Mouse (Mus musculus) heart, embryonic 16.5 days (tissue): ENCODE results near the gene Galnt10. TPM values are rescaled to one million over a fixed set of nuclear protein-coding genes. Genes with fewer than 3 reads are reported as not detected.

Experiments
- ATAC-seq: fragments of 200-750 bp; cut with Nextera tagmentation; replicated peaks from 2 replicates; pipeline ENCODE4 v1.8.0; 2017; ENCODE audit warnings: moderate number of reproducible peaks; ENCODE audit not compliant: insufficient read depth, low FRiP score; ENCODE audit errors: extremely low read depth
- H3K27ac ChIP-seq: fragments of 300-500 bp; sonication (generic); 2 replicates; pipeline ENCODE4 v1.5.1; 2014; ENCODE audit warnings: mild to moderate bottlenecking, low read length, control low read depth, moderate library complexity
- H3K27me3 ChIP-seq: fragments of 300-500 bp; sonication (generic); 2 replicates; pipeline ENCODE4 v1.6.1; 2014; ENCODE audit warnings: low read length, mixed read lengths; ENCODE audit not compliant: control insufficient read depth, insufficient read depth
- H3K36me3 ChIP-seq: fragments of 300-500 bp; sonication (generic); 2 replicates; pipeline ENCODE4 v1.6.1; 2014; ENCODE audit not compliant: control insufficient read depth, insufficient read depth
- H3K4me1 ChIP-seq: fragments of 300-500 bp; sonication (generic); 2 replicates; pipeline ENCODE4 v1.6.1; 2014; ENCODE audit warnings: low read length, mixed read lengths; ENCODE audit not compliant: control insufficient read depth, insufficient read depth
- H3K4me2 ChIP-seq: fragments of 300-500 bp; sonication (generic); 2 replicates; pipeline ENCODE4 v1.6.1; 2014; ENCODE audit warnings: low read depth, mild to moderate bottlenecking, control low read depth, low read length
- H3K4me3 ChIP-seq: fragments of 300-500 bp; sonication (generic); 2 replicates; pipeline ENCODE4 v1.5.1; 2014; ENCODE audit warnings: mild to moderate bottlenecking, control low read depth, low read length
- H3K9ac ChIP-seq: fragments of 300-500 bp; sonication (generic); 2 replicates; pipeline ENCODE4 v1.6.1; 2014; ENCODE audit warnings: low read length, control low read depth
- H3K9me3 ChIP-seq: fragments of 300-500 bp; sonication (generic); replicated peaks from 2 replicates; pipeline ENCODE4 v1.6.1; 2016; ENCODE audit warnings: low read length; ENCODE audit not compliant: control insufficient read depth
- WGBS: fragments of 180-500 bp; shearing (Covaris S2); extraction: QIAGEN DNeasy Blood & Tissue Kit; methylation state at CpG from one replicate; pipeline ENCODE4 v1.1.7; 2014; 5-methylcytosine and 5-hydroxymethylcytosine counted together
- polyA plus RNA-seq: library from polyadenylated mRNA; unstranded; fragments of >200 nt; fragmentation: Nextera tagmentation; extraction: Ambion mirVana; gene quantifications from 2 replicates; pipeline ENCODE4 v1.2.1, GENCODE M21; 2015

Gene Galnt10
- polyA plus RNA-seq, 1 experiment from 2014 or later = 9.3 TPM

GRCm38 (mm10) chr11:57718081-57718480 lies 72.8 kb downstream of the Galnt10 start:
- Histone ChIP-seq H3K4me3 (no peak overlapping the region), H3K36me3 (0 out of 2 replicates have a peak, but pooled peaks cover 2% of the 10 kb centered on the region), H3K27ac (no peak overlapping the region), H3K4me2 (no peak overlapping the region), H3K4me1 (peaks cover 4% of the 10 kb centered on the region; the same call in 1 of the 2 replicates), H3K9me3 (no peaks in the 10 kb centered on the region), H3K9ac (no peak overlapping the region), H3K27me3 (no peaks in the 10 kb centered on the region)
- 90% methylated on average over 6 of the region's 6 CpGs for WGBS
- no peak for ATAC-seq

GRCm38 (mm10) chr11:57719631-57720030 lies 74.4 kb downstream of the Galnt10 start:
- Histone ChIP-seq H3K9ac (no peak overlapping the region), H3K4me3 (no peak overlapping the region), H3K4me2 (no peak overlapping the region), H3K9me3 (no peaks in the 10 kb centered on the region), H3K27ac (no peak overlapping the region), H3K27me3 (no peaks in the 10 kb centered on the region), H3K36me3 (0 out of 2 replicates have a peak, but pooled peaks cover 7% of the 10 kb centered on the region), H3K4me1 (peaks cover 4% of the 10 kb centered on the region; the same call in 1 of the 2 replicates)
- 35% methylated on average over 7 of the region's 7 CpGs for WGBS
- no peak for ATAC-seq

- ATAC-seq = no peak
- Histone ChIP-seq H3K27ac (no peak overlapping the region), H3K9me3 (no peaks in the 10 kb centered on the region), H3K9ac (no peak overlapping the region), H3K4me1 (peaks cover 4% of the 10 kb centered on the region; the same call in 1 of the 2 replicates), H3K4me2 (no peak overlapping the region), H3K27me3 (no peaks in the 10 kb centered on the region), H3K36me3 (0 out of 2 replicates have a peak, but pooled peaks cover 7% of the 10 kb centered on the region), H3K4me3 (no peak overlapping the region)
- 81% methylated on average over 6 of the region's 6 CpGs for WGBS
Observed at GRCm38 (mm10) chr11:57720076-57720475, 74.8 kb downstream of the Galnt10 start.

- no peak for ATAC-seq
- no peaks in the 10 kb centered on the region for H3K4me1 ChIP-seq
- H3K4me3 ChIP-seq = no peak overlapping the region
- WGBS = 76% methylated on average over 5 of the region's 5 CpGs
- no peak overlapping the region for H3K4me2 ChIP-seq
- H3K27ac ChIP-seq = no peak overlapping the region
- no peaks in the 10 kb centered on the region for H3K27me3 ChIP-seq
- H3K9ac ChIP-seq = no peak overlapping the region
- H3K36me3 ChIP-seq = 0 out of 2 replicates have a peak, but pooled peaks cover 7% of the 10 kb centered on the region
- H3K9me3 ChIP-seq = no peaks in the 10 kb centered on the region
Observed at GRCm38 (mm10) chr11:57724791-57725463, 79.7 kb downstream of the Galnt10 start.

- H3K4me1 ChIP-seq = no peaks in the 10 kb centered on the region
- ATAC-seq = no peak
- H3K27me3 ChIP-seq = no peaks in the 10 kb centered on the region
- no peak overlapping the region for H3K27ac ChIP-seq
- no peak overlapping the region for H3K9ac ChIP-seq
- no peak overlapping the region for H3K4me3 ChIP-seq
- H3K36me3 ChIP-seq = 0 out of 2 replicates have a peak, but pooled peaks cover 7% of the 10 kb centered on the region
- H3K4me2 ChIP-seq = no peak overlapping the region
- no peaks in the 10 kb centered on the region for H3K9me3 ChIP-seq
- WGBS = 64% methylated on average over 4 of the region's 4 CpGs
Observed at GRCm38 (mm10) chr11:57725926-57726325, 80.7 kb downstream of the Galnt10 start.

GRCm38 (mm10) chr11:57727303-57727969 lies 82.2 kb downstream of the Galnt10 start:
- Histone ChIP-seq H3K4me1 (no peaks in the 10 kb centered on the region), H3K9ac (no peak overlapping the region), H3K27ac (no peak overlapping the region), H3K27me3 (no peaks in the 10 kb centered on the region), H3K4me3 (no peak overlapping the region), H3K4me2 (no peak overlapping the region), H3K36me3 (0 out of 2 replicates have a peak, but pooled peaks cover 5% of the 10 kb centered on the region), H3K9me3 (no peaks in the 10 kb centered on the region)
- ATAC-seq = no peak
- 62% methylated on average over 9 of the region's 9 CpGs for WGBS

- no peak for ATAC-seq
- no peak overlapping the region for H3K4me2 ChIP-seq
Observed at GRCm38 (mm10) chr11:57732410-57733281, 87.4 kb downstream of the Galnt10 start.

DNA sequence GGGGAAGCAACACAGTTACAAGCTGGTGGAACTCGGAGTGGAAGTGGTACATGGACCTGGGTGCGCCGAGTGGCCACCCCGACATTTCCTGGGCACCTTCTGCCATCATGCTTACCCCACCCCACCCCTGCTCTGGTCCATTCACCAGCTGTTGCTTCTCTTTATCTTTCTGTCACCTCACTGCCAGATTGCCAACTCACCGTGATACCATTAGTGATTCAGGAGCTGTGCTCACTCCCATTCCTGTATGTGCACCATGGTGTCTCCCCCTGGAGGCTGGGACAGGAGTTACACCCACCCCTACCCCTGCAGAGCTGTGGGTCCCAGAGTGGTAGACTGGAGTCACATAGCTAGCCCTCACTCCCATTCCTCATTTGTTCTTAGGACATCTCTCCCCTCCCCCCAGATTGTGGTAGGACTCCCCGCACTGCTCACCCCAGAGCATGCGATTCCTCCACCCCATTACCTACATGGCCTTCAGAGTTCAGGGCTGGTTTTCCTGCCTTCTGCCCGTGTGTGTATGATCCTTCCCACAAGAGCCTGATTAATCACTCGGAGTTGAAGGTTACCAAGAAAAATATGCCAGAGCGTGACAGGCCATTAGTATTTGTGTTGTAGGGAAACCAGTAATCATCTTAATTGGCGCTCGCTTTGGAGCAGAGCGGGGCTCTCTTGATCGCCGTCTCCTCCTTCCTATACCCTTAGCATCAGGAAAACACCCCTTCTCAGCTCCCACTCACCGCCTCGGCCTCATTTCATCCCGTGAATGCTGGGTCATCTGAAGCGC lies 102.2 kb downstream of the Galnt10 start:
- Histone ChIP-seq H3K27ac (no peak overlapping the region), H3K9ac (no peak overlapping the region), H3K36me3 (no peaks in the 10 kb centered on the region), H3K9me3 (no peaks in the 10 kb centered on the region), H3K27me3 (no peaks in the 10 kb centered on the region), H3K4me2 (no peak overlapping the region), H3K4me1 (peaks cover 5% of the 10 kb centered on the region; the same call in 1 of the 2 replicates), H3K4me3 (no peak overlapping the region)
- ATAC-seq = no peak
- WGBS = 86% methylated on average over 19 of the region's 19 CpGs

More at GRCm38 (mm10) chr11:57732410-57733281, 87.4 kb downstream of the Galnt10 start:
- H3K36me3 ChIP-seq = peaks cover 3% of the 10 kb centered on the region
- H3K4me3 ChIP-seq = no peak overlapping the region
- H3K27ac ChIP-seq = no peak overlapping the region
- WGBS = 73% methylated on average over 10 of the region's 10 CpGs
- H3K9ac ChIP-seq = no peak overlapping the region
- no peaks in the 10 kb centered on the region for H3K9me3 ChIP-seq
- H3K4me1 ChIP-seq = no peaks in the 10 kb centered on the region
- H3K27me3 ChIP-seq = no peaks in the 10 kb centered on the region
